Mouse (Mus musculus) CH12.LX (cell line): ENCODE data around the gene Nle1. TPM values are rescaled to one million over a fixed set of nuclear protein-coding genes. Genes with fewer than 3 reads are reported as not detected.

Experiments
- DNase-seq: peaks from one replicate; pipeline ENCODE4 v3.0.0-alpha.2; 2013; ENCODE audit errors: extremely low read depth
- H3K27ac ChIP-seq: 2 replicates; pipeline ENCODE4 v1.5.1; 2012; ENCODE audit warnings: low read depth, mild to moderate bottlenecking, control low read depth, moderate library complexity; ENCODE audit not compliant: insufficient read depth
- H3K27me3 ChIP-seq: replicated peaks from 2 replicates; pipeline ENCODE3; 2012; ENCODE audit warnings: inconsistent platforms
- H3K36me3 ChIP-seq, 2 experiments: replicated peaks in 1 of 2; 2 replicates each; pipeline versions ENCODE3 to v1.6.1; 2012; ENCODE audit warnings: inconsistent platforms in 1 of 2, low read length in 1 of 2, mild to moderate bottlenecking in 1 of 2, mixed read lengths in 1 of 2, moderate library complexity in 1 of 2; ENCODE audit not compliant: control insufficient read depth in 1 of 2, insufficient read depth in 1 of 2
- H3K4me1 ChIP-seq, 2 experiments: 2 replicates each; pipeline ENCODE4 v1.6.1; 2012; ENCODE audit warnings: inconsistent platforms in 1 of 2, moderate library complexity in 1 of 2; ENCODE audit not compliant: insufficient read depth in 2 of 2, control insufficient read depth in 1 of 2
- H3K4me2 ChIP-seq: 2 replicates; pipeline ENCODE4 v1.6.1; 2012; ENCODE audit warnings: low read depth, mild to moderate bottlenecking, control low read depth; ENCODE audit not compliant: poor library complexity, insufficient read depth, severe bottlenecking
- H3K4me3 ChIP-seq, 3 experiments: fragments of 150-350 bp in 1 of 3; sonication (generic) in 1 of 3; replicated peaks in 1 of 3; 2 replicates each; pipeline versions ENCODE3 to v1.5.1; 2011 to 2012; ENCODE audit warnings: low read depth in 2 of 3, low read length in 2 of 3, mild to moderate bottlenecking in 2 of 3, moderate library complexity in 2 of 3, control low read depth in 1 of 3, improper control_type of control experiment in 1 of 3, inconsistent platforms in 1 of 3, mixed read lengths in 1 of 3; ENCODE audit not compliant: poor library complexity in 1 of 3
- H3K79me2 ChIP-seq: replicated peaks from 2 replicates; pipeline ENCODE4 v1.6.1; 2012; ENCODE audit warnings: mild to moderate bottlenecking, moderate library complexity; ENCODE audit not compliant: control insufficient read depth, poor library complexity, insufficient read depth, severe bottlenecking; ENCODE audit errors: extremely low read depth
- H3K9ac ChIP-seq: 2 replicates; pipeline ENCODE4 v1.6.1; 2012; ENCODE audit warnings: low read depth, mild to moderate bottlenecking, control low read depth, moderate library complexity; ENCODE audit not compliant: insufficient read depth
- H3K9me3 ChIP-seq: replicated peaks from 2 replicates; pipeline ENCODE3; 2012; ENCODE audit warnings: low read length, inconsistent platforms, mixed read lengths
- CHD1 ChIP-seq: IDR thresholded peaks from 2 replicates; pipeline ENCODE4 v1.6.1; 2012; ENCODE audit warnings: low read depth, low read length, improper control_type of control experiment, inconsistent platforms
- CHD2 ChIP-seq: IDR thresholded peaks from 2 replicates; pipeline ENCODE4 v1.6.1; 2011; ENCODE audit warnings: low read length, improper control_type of control experiment
- CTCF ChIP-seq, 2 experiments: IDR thresholded peaks in 1 of 2; conservative IDR thresholded peaks in 1 of 2; 2 replicates each; pipeline ENCODE4 v1.5.1; 2011 to 2012; ENCODE audit warnings: low read depth in 2 of 2, low read length in 2 of 2, improper control_type of control experiment in 1 of 2, inconsistent platforms in 1 of 2, mild to moderate bottlenecking in 1 of 2, moderate library complexity in 1 of 2
- E2F4 ChIP-seq: IDR thresholded peaks from 2 replicates; pipeline ENCODE4 v1.6.1; 2011; ENCODE audit warnings: low read depth, low read length, improper control_type of control experiment; ENCODE audit not compliant: insufficient replicate concordance
- EP300 ChIP-seq: IDR thresholded peaks from 2 replicates; pipeline ENCODE4 v1.6.1; 2011; ENCODE audit warnings: low read length, improper control_type of control experiment
- ETS1 ChIP-seq: conservative IDR thresholded peaks from 2 replicates; pipeline ENCODE4 v1.6.1; 2012; ENCODE audit warnings: low read depth, mild to moderate bottlenecking, inconsistent platforms, low read length, improper control_type of control experiment, moderate library complexity
- GABPA ChIP-seq: IDR thresholded peaks from 2 replicates; pipeline ENCODE4 v1.6.1; 2012; ENCODE audit warnings: low read depth, low read length, improper control_type of control experiment, inconsistent platforms; ENCODE audit not compliant: insufficient replicate concordance
- HCFC1 ChIP-seq: IDR thresholded peaks from 2 replicates; pipeline ENCODE4 v1.6.1; 2012; ENCODE audit warnings: low read depth, mild to moderate bottlenecking, inconsistent platforms, low read length, improper control_type of control experiment
- JUND ChIP-seq: conservative IDR thresholded peaks from 2 replicates; pipeline ENCODE4 v1.6.1; 2011; ENCODE audit warnings: low read depth, low read length, improper control_type of control experiment
- KAT2A ChIP-seq: IDR thresholded peaks from 2 replicates; pipeline ENCODE4 v1.6.1; 2012; ENCODE audit warnings: low read length, improper control_type of control experiment, inconsistent platforms; ENCODE audit not compliant: insufficient replicate concordance
- MAFK ChIP-seq: IDR thresholded peaks from 2 replicates; pipeline ENCODE4 v1.6.1; 2011; ENCODE audit warnings: low read length, improper control_type of control experiment; ENCODE audit not compliant: insufficient replicate concordance
- MAX ChIP-seq: IDR thresholded peaks from 2 replicates; pipeline ENCODE4 v1.6.1; 2011; ENCODE audit warnings: low read length, improper control_type of control experiment
- MEF2A ChIP-seq: IDR thresholded peaks from 2 replicates; pipeline ENCODE4 v1.6.1; 2014; ENCODE audit warnings: low read depth, mild to moderate bottlenecking, inconsistent platforms, low read length, improper control_type of control experiment, borderline replicate concordance
- MXI1 ChIP-seq: IDR thresholded peaks from 2 replicates; pipeline ENCODE4 v1.6.1; 2011; ENCODE audit warnings: mild to moderate bottlenecking, low read depth, low read length, improper control_type of control experiment
- MYC ChIP-seq: IDR thresholded peaks from 2 replicates; pipeline ENCODE4 v1.6.1; 2011; ENCODE audit warnings: low read depth, mild to moderate bottlenecking, improper control_type of control experiment, low read length
- NELFE ChIP-seq: IDR thresholded peaks from 2 replicates; pipeline ENCODE4 v1.6.1; 2011; ENCODE audit warnings: low read depth, low read length, improper control_type of control experiment
- NRF1 ChIP-seq: IDR thresholded peaks from 2 replicates; pipeline ENCODE4 v1.6.1; 2014; ENCODE audit warnings: low read depth, mild to moderate bottlenecking, inconsistent platforms, low read length, improper control_type of control experiment, moderate library complexity
- POLR2A ChIP-seq: IDR thresholded peaks from 2 replicates; pipeline ENCODE4 v1.6.1; 2011; ENCODE audit warnings: low read depth, mild to moderate bottlenecking, improper control_type of control experiment, low read length
- POLR2AphosphoS2 ChIP-seq: IDR thresholded peaks from 2 replicates; pipeline ENCODE4 v1.6.1; 2011; ENCODE audit warnings: low read depth, low read length, improper control_type of control experiment
- RAD21 ChIP-seq: IDR thresholded peaks from 2 replicates; pipeline ENCODE4 v1.6.1; 2011; ENCODE audit warnings: low read depth, mild to moderate bottlenecking, low read length, improper control_type of control experiment, moderate library complexity
- RCOR1 ChIP-seq: conservative IDR thresholded peaks from 2 replicates; pipeline ENCODE4 v1.6.1; 2012; ENCODE audit warnings: low read depth, mild to moderate bottlenecking, inconsistent platforms, low read length, improper control_type of control experiment
- SIN3A ChIP-seq: IDR thresholded peaks from 2 replicates; pipeline ENCODE4 v1.6.1; 2012; ENCODE audit warnings: low read length, improper control_type of control experiment, inconsistent platforms
- SMC3 ChIP-seq: IDR thresholded peaks from 2 replicates; pipeline ENCODE4 v1.6.1; 2011; ENCODE audit warnings: low read depth, low read length, improper control_type of control experiment
- TBP ChIP-seq: conservative IDR thresholded peaks from 2 replicates; pipeline ENCODE4 v1.6.1; 2011; ENCODE audit warnings: low read depth, low read length, improper control_type of control experiment
- TCF12 ChIP-seq: IDR thresholded peaks from 2 replicates; pipeline ENCODE4 v1.6.1; 2014; ENCODE audit warnings: low read depth, mild to moderate bottlenecking, inconsistent platforms, low read length, improper control_type of control experiment
- UBTF ChIP-seq: IDR thresholded peaks from 2 replicates; pipeline ENCODE4 v1.6.1; 2012; ENCODE audit warnings: low read depth, mild to moderate bottlenecking, inconsistent platforms, low read length, improper control_type of control experiment, moderate library complexity
- USF1 ChIP-seq: IDR thresholded peaks from 2 replicates; pipeline ENCODE4 v1.6.1; 2014; ENCODE audit warnings: low read depth, mild to moderate bottlenecking, inconsistent platforms, low read length, improper control_type of control experiment
- ZC3H11A ChIP-seq: IDR thresholded peaks from 2 replicates; pipeline ENCODE4 v1.6.1; 2012; ENCODE audit warnings: low read depth, mild to moderate bottlenecking, inconsistent platforms, low read length, improper control_type of control experiment
- ZKSCAN1 ChIP-seq: IDR thresholded peaks from 2 replicates; pipeline ENCODE4 v1.6.1; 2012; ENCODE audit warnings: low read depth, inconsistent platforms, low read length, improper control_type of control experiment, borderline replicate concordance
- ZMIZ1 ChIP-seq: IDR thresholded peaks from 2 replicates; pipeline ENCODE4 v1.6.1; 2012; ENCODE audit warnings: low read depth, mild to moderate bottlenecking, inconsistent platforms, low read length, improper control_type of control experiment
- dilution Hi-C: fragments of 300-500 bp; cut with MboI; formaldehyde crosslinking; loops from 2 replicates; pipeline ENCODE4 v1.14.3; 2020; ENCODE audit warnings: low sequenced_read_pairs; ENCODE audit not compliant: extremely low pct_unique_long_range_greater_than_20kb, extremely low pct_ligation_motif_present
- in situ Hi-C: fragments of 300-500 bp; cut with MboI; formaldehyde crosslinking; loops from 3 replicates; pipeline ENCODE4 v1.14.3; 2019; ENCODE audit warnings: low sequenced_read_pairs, low pct_ligation_motif_present, low pct_unique_long_range_greater_than_20kb, mixed read lengths
- polyA plus RNA-seq: library from polyadenylated mRNA; unstranded; fragments of >175 nt; gene quantifications from 2 replicates; pipeline ENCODE4 v1.2.1, GENCODE M21; 2012; ENCODE audit warnings: low read depth; ENCODE audit not compliant: insufficient read length
- total RNA-seq, 2 experiments: library from RNA; depleted of rRNA; stranded (reverse); fragments of 300-350 nt in 1 of 2; fragments of >200 nt in 1 of 2; gene quantifications; 2 replicates each; pipeline ENCODE4 v1.2.3; 2012 to 2014

Nle1 gene
- total and polyA plus RNA-seq, 3 experiments = 54.9 to 107 (median 69.1) TPM

GRCm38 (mm10) chr11:82929633-82929950 lies 21.4 kb upstream of the Nle1 start:
- H3K27me3 ChIP-seq = peaks cover 4% of the 10 kb centered on the region
- in situ Hi-C loops = no loop called here

GRCm38 (mm10) chr11:82928897-82929632 lies 20.9 kb upstream of the Nle1 start:
- H3K36me3 ChIP-seq = no peaks in the 10 kb centered on the region
- no peak overlapping the region for H3K4me2 ChIP-seq
- peaks cover 40% of the 10 kb centered on the region for H3K9me3 ChIP-seq
- H3K27ac ChIP-seq = no peak overlapping the region
- H3K4me1 ChIP-seq = no peaks in the 10 kb centered on the region
- in situ Hi-C loops = no loop called here
- no peaks in the 10 kb centered on the region for H3K27me3 ChIP-seq
- H3K9ac ChIP-seq = no peak overlapping the region
- no peak for DNase-seq
- TF ChIP-seq SMC3 (no peak), MYC (no peak), CHD2 (no peak), MAFK (no peak), TBP (no peak), ZKSCAN1 (no peak), ZC3H11A (no peak), EP300 (no peak), NELFE (no peak), UBTF (no peak), MAX (no peak), SIN3A (no peak), POLR2A (no peak), MXI1 (no peak), TCF12 (no peak), POLR2AphosphoS2 (no peak), NRF1 (no peak), HCFC1 (no peak)
- dilution Hi-C loops = no loop called here
- H3K4me3 ChIP-seq = no peak overlapping the region
- H3K79me2 ChIP-seq = no peaks in the 10 kb centered on the region

More at GRCm38 (mm10) chr11:82929633-82929950, 21.4 kb upstream of the Nle1 start:
- no peak overlapping the region for H3K4me2 ChIP-seq
- H3K36me3 ChIP-seq = no peaks in the 10 kb centered on the region
- no peak overlapping the region for H3K27ac ChIP-seq
- dilution Hi-C loops = no loop called here
- no peak overlapping the region for H3K4me3 ChIP-seq
- no peaks in the 10 kb centered on the region for H3K4me1 ChIP-seq
- H3K9ac ChIP-seq = no peak overlapping the region
- H3K9me3 ChIP-seq = peaks cover 44% of the 10 kb centered on the region
- TF ChIP-seq ZC3H11A (no peak), MAFK (no peak), ETS1 (no peak), USF1 (no peak), RAD21 (no peak), KAT2A (no peak), JUND (no peak), MYC (no peak), MEF2A (no peak), NELFE (no peak), CTCF (conservative IDR thresholded peaks at IDR 0.05 in 1 of 2, IDR thresholded peaks at IDR 0.05 in 1 of 2; ENCODE audit: low read depth in 2 of 2, low read length in 2 of 2) (no peak), RCOR1 (no peak), ZMIZ1 (no peak), E2F4 (no peak), CHD1 (no peak), TBP (no peak), UBTF (no peak), POLR2A (no peak), GABPA (no peak)
- H3K79me2 ChIP-seq = no peaks in the 10 kb centered on the region
- no peak for DNase-seq
